Mouse (Mus musculus) gastrocnemius, postnatal 36 days (tissue): ENCODE data around the gene Rcc2. TPM values are rescaled to one million over a fixed set of nuclear protein-coding genes. Genes with fewer than 3 reads are reported as not detected.
A peak's percentile ranks its signal among the peaks of the same experiment; 100 is the strongest.

Experiments used
- DNase-seq, 2 experiments: peaks; one replicate each; pipeline ENCODE4 v3.0.0; 2022
- intact Hi-C: fragments of 180-260 bp; cut with DNase I; formaldehyde crosslinking; loops from one replicate; pipeline ENCODE4 v1.15.1; 2025
- long read RNA-seq, 2 experiments: library from polyadenylated mRNA; stranded (forward); transcript quantifications; one replicate each; pipeline ENCODE4 v2.0.0; 2021
- total RNA-seq, 2 experiments: library from RNA; stranded (reverse); gene quantifications; 2 replicates each; pipeline ENCODE4 v1.2.3; 2021

The Rcc2 gene
- total RNA-seq = 1 to 10 TPM; 8.1 to 9.5 TPM
- long read RNA-seq, experiment 1, partial matches to known transcripts = 1 of 6 reads
- long read RNA-seq, experiment 1, other reads (novel, unspliced or antisense) = 4 of 6 reads
- long read RNA-seq, experiment 2, partial matches to known transcripts = 0 of 4 reads
- long read RNA-seq, experiment 2, other reads (novel, unspliced or antisense) = 2 of 4 reads

DNA sequence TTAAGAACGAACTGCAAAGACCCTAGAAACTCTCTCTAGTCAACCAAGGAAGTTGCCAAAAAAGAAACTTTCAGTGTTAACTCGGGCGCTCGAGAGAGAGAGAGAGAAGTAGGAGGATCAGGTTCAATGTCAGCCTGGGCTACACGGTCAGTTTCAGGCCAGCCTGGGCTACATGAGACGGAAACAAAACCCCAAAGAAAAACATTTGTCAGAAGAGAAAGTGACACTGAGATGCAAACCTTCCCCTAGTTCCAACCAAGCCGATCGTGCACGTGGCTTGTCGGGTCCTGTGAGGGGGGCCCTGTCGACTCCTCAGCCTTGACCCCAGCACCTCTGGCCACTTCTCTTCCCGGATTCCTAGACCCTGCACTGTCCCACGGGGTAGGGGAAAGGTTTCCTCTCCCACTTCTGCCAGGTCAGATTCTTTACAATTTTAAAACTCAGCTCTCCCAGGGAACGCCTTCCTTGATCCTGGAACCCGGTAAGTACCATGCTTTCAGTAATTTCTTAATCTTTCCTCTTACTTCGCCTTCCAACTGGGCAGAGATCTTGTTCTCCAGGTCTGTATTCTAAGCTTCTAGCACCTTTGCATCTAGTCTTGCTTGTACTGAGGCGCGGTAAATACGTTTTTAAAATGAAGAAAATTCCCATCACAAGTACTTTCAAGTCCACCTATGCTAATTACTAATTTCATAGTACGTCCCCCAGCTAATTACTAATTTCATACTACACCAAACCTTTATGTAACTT, at the start of gene Rcc2:
TSS of gene Rcc2 (plus strand) at position 273 of the 750 bp plus-strand sequence.
- DNase-seq = no peak
- intact Hi-C loops = no loop called here

DNA sequence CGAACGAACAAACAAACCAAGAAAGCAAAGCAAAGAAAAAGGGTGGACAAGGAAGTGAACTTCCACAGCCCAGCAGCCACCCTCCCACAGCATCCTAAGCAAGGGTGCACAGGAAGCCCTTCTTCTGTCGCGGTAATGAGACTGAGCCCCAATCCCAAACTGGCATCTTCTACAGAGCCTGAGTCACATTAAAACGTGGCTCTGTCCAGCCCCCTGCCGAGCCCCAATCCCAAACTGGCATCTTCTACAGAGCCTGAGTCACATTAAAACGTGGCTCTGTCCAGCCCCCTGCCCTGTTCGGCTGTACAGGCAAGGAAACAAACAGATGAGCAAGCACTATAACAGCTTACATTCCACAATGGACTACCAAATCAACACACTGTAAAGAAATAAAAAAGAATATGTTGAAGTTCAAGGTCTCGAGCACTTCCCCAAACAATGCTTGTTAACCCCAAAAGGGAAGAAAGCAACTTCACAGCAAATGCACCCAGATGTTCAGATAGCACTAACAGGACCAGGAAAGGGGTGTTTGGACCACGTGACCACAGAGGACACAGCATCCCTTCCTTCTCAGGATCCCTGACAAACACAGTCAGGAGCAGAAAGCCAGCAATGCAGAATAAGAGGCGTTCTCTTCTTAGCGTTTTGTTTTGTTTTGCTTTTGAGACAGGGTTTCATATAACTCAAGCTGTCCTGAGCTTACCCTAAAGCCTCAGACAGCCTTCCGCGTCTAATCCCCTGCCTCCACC, 46.3 kb upstream of the Rcc2 start:
- no peak for DNase-seq
- intact Hi-C loops = loop anchor here (2.0 kb wide), 1 partner anchor 17 kb away; no protein-coding TSS in a partner anchor

DNA sequence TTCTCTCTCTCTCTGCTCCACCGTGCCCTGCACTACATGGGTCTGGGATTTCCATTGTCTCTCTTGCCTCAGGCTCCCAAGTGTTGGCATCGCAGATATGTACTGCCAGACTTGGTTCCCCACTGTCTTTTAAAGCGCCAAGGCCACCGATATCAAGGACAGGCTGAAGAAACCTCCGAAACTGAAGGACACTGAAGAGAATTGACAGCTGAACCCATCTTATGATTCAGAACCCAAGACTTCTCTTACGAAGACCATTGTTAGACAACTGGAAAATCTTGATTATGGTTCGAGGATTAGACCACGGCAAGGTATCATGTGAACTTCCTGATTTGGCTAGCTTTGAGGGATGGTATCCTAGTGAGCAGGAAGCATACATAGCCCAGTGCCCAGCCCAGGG, 45.5 kb upstream of the Rcc2 start:
- DNase-seq = no peak
- intact Hi-C loops = loop anchor here (2.0 kb wide), 1 partner anchor 18 kb away; no protein-coding TSS in a partner anchor

DNA sequence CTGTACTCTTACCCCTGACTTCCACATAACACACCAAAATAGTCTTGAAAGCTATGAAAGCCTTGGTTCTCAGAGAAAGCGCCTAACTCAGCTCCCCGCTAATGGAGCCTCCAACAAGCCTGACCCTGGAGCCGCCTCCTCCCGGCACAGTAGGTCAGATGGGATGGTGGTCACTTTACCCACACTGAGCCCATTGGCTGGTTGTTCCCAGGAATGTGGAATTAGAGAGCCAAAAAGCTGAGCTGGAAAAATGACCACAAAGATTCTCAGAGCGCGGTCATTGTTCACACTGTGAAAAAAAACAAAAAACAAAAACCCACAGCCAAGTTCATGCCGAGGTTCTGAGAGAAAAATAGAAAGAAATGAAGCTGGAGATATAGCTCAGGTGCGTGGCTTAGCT, 43.8 kb upstream of the Rcc2 start:
- intact Hi-C loops = no loop called here

DNA sequence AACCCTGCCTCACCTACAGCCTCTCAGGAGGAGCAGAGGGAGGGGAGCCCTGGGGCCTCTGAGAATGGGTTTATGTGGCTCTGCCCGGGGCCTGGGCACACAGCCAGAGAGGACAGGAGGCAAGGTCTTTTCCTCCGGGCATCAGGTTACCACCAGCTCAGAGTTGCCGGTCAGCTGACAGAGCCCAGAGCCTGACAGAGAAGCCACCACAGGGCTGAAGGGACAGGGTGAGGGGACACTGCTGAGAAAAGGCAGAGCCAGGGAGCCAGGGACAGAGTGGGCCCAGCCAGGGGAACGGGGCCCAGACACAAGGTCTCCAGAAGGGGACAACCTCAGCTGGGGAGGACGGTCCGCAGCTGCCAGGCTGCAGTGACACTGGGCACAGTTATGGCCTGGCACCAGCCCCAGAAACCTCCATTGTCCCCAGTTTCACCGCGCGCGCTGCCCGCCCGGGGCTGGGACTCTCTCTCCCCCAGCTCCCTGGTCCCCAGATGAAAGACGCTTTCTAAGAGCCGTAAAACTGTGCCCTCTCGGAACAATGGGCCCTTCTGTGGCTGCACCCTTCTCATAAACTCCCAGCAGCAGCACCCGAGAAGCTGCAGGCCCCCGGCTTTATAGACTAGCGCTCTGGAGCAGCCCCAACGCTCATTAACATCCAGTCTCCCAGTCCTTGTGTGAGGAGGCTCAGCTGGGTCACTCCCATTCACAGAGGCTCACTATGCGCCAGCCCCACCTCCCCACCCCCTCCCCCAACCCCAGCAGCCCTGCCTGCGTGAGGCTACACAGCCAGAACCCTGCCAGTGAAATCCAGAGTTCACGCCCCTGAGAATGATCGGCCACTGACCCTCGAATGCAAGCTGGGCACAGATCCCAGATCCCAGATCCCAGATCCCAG, 42.4 kb upstream of the Rcc2 start:
- intact Hi-C loops = no loop called here
- peak; percentile 50 to 70 for DNase-seq

More for the DNA sequence above, 43.8 kb upstream of the Rcc2 start:
- no peak for DNase-seq

DNA sequence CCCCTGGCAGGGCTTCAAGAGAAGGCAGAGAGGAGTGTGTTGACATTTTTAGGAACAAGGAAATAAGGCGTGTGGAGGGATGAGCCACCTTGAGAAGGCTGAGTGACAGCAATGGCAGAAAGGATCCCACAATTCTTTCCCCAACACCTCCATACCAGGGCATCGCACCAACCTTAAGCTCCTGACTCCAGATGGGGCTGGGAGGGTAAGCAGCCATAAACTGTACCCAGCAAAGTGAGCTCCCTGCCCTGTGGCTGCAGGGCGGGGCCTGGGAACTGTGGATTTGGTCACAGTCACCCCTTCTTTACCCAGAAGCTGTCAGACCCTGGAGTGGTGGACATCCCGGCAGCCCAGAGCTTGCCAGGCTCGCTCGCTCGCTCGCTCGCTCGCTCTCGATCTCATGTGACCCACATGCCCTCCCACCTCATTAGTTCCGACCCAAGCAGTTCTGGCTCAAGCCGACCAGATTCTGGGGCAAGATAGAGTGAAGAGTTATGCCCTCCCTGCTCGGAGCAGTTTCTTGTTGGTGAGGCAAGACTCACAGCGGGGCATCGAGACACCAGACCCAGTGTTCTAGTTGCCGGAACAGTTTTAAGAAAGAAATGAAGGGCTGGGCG, 38.8 kb upstream of the Rcc2 start:
- DNase-seq = no peak
- intact Hi-C loops = loop anchor here (5.0 kb wide), 1 partner anchor 39 kb away; no protein-coding TSS in a partner anchor

DNA sequence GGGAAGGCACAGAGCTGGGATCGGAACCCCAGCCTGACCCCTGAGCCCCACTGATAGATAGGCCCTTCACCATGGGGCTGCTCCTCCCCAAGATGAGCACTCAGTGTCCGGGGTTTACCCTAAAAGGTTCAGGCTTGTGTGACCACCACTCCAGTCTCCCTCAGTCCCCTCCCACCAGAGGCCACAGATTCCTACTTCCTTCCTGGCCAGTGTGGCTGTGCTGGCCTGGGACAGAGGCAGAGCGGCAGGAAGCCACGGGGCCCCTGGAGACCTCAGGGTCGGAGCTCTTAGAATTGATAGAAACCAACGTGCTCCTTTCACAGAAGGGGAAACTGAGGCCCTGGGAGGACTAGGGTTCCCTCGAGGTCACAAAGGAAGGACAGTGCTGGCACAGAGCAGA, 37.9 kb upstream of the Rcc2 start:
- no peak for DNase-seq
- intact Hi-C loops = loop anchor here (5.0 kb wide), 1 partner anchor 40 kb away; no protein-coding TSS in a partner anchor

DNA sequence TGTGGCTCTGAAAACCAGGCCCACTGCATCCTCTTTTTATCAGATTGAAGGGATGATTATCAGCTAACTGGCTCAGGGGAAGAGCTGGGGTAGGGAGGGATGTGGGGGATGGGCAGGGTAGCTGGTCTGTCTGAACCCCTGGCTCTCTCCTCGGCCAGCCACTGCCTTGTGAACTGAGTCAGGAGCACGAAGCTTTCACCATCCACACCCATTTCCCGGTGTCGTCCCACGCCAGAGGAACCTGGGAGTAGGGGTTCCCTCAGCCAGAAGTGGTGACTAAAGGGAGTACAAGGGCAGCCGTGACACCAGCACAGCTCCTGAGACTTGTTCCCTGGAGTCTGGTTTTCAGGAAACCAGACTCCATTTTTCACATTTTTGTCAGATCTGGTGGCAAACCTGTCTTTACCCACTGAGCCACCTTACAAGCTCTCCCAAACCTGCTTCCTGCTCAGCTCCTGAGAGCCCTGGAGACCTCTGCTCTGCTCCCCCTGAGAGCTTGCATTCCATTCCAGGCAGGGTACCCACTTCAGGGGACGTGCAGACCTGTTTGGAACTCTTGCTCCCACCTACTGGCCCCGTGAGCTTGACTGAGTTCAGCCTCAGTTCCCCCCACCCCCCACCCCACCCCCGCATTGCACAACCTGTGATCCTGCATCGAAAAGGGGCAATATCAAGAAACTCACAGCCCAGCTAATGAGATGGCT, 37.3 kb upstream of the Rcc2 start:
- DNase-seq = no peak
- intact Hi-C loops = loop anchor here (5.0 kb wide), 1 partner anchor 41 kb away; no protein-coding TSS in a partner anchor

DNA sequence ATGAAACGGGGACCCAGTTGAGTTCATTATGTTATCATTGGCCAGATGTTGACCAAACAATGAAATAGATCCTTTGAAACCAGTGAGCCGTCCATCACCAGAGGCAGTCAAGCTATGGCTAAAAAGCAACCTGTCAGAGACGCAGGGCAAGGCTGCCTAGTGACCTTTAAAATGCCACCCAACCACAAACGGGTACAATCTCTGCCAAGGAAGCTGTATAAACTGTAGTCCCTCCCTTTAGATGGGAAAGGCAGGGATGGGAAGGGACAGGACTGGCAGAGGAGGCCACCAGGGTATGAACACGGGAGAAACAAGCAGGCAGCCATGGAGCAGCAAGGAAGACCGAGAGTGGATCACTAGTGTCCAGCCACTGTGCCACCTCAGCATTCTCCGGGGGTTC, 35.3 kb upstream of the Rcc2 start:
- intact Hi-C loops = no loop called here
- no peak for DNase-seq

DNA sequence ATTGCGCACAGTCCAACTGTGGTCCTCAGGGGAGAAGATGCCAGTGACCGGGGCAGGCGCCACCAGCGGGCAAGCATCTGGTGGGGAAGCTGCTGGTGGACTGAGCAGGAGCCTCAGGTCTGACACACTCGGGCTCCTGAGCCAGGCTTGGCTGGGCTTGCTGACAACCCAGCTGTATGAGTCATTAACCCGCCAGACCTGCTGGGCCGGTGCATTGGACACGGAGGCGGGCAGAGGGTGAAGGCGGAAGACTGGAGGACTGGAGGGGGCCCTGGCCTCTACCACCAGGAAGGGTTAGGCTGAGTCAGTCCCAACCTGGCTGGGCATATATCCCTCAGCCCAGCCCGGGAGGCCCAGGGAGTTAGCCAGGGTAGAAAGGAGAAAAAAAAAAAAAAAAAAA, 34.6 kb upstream of the Rcc2 start, which contains the start of gene Arhgef10l:
TSS of gene Arhgef10l (minus strand) at position 253 of the 400 bp plus-strand sequence.
- no peak for DNase-seq
- intact Hi-C loops = no loop called here

DNA sequence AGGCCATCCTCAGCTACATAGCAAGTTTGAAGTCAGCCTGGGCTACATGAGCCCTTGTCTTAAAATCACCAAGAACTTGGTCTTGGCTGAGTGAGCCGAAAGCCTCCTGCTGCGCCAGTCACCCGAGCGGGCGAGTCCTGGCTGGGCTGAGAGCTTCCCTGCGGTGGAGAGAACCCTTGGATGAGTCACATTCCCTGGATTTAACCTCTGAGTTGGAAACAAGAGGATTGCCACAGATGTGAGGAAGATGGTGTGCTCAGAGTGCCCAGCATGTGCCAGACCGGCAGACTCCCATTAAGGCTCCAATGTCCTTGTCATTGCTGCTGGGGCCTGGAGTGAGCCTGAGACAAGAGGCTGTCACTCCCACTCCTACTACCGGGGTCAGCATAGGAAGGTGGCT, 32.5 kb upstream of the Rcc2 start:
- intact Hi-C loops = no loop called here
- no peak for DNase-seq

DNA sequence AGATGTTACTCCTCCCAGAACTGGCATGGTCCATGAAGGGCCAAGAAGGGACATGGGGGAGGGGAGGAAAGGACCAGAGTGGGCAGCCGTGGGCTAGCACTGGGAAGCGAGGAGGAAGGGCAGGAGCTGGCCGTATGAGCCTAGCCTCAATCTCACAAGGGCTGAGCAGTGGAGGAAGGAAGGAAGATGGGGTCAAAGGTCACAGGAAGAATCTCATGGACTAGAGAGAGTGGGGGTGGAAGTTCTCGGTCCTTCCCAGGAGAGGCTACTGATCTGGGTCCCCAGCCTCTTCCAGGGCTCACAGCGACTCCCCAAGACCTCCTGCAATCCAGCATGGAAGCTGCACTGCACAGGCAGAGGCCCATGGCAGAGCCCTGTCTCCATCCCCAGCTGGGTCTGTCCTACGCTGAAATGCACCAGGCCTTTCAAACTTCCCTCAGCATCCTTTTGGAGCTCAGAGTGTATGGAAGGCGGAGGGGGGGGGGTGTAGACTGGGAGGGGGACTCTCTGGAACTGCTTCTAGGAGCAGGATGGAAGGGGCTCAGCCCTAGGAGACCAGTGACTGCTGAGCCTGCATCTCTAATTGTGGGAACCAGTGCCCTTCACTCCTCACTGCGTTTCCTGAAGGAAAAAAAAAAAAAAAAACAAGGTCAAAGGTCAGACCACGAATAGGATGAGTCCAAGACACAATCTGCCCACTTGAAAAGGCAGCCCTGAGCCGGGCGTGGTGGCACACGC, 26.6 kb upstream of the Rcc2 start:
- no peak for DNase-seq
- intact Hi-C loops = loop anchor here (1.0 kb wide), 1 partner anchor 81 kb away; no protein-coding TSS in a partner anchor

DNA sequence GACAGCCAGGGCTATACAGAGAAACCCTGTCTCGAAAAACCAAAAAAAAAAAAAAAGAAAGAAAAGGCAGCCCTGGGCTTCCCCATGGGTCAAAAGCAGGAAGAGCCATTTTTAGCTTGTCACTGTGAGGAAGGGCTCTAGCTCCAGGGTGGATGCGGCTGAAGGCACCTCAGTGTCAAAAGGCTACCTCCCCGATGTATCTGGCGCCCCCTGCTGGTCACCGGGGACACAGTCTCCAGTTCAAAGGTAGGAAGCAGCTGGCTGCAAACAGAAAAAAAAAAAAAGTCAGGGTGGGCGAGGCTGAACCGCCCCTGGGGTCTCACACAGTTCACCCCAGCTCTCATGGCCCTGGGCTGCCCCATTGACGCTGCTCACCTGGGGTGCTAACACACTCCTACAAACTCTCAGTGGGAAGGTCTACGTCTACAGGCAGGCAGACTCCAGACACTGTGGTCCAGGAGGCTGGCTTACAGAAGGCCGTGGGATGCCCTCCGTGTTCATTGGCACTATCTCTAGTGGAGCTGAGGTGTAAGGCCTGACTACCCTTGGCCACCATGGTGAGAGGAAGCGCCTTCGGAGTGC, 25.9 kb upstream of the Rcc2 start:
- intact Hi-C loops = loop anchor here (1.0 kb wide), 1 partner anchor 82 kb away; no protein-coding TSS in a partner anchor

DNA sequence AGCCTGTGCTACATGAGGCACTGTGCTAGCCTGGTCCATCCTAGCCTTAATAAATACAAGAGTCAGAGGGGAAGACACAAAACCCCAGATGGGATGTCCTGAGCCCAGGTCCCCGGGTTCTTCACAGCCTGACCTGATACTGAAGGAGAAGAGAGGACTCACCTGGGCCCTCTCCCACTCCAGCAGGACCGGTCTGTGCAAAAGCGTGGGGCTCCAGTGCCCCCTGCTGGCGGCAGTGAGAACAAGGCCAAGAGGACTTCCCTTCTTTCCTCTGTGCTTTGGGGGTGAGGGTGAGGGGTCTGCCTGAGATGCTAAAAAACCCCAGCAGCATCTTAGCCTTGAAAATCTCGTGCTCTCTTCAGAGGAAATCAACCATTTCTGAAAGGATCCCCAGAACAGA, 21.3 kb upstream of the Rcc2 start:
- no peak for DNase-seq
- intact Hi-C loops = loop anchor here (1.0 to 5.0 kb wide), 3 partner anchors 34 to 427 kb away; no protein-coding TSS in a partner anchor

More for the DNA sequence above, 25.9 kb upstream of the Rcc2 start:
- peak; percentile 76 to 84 for DNase-seq

DNA sequence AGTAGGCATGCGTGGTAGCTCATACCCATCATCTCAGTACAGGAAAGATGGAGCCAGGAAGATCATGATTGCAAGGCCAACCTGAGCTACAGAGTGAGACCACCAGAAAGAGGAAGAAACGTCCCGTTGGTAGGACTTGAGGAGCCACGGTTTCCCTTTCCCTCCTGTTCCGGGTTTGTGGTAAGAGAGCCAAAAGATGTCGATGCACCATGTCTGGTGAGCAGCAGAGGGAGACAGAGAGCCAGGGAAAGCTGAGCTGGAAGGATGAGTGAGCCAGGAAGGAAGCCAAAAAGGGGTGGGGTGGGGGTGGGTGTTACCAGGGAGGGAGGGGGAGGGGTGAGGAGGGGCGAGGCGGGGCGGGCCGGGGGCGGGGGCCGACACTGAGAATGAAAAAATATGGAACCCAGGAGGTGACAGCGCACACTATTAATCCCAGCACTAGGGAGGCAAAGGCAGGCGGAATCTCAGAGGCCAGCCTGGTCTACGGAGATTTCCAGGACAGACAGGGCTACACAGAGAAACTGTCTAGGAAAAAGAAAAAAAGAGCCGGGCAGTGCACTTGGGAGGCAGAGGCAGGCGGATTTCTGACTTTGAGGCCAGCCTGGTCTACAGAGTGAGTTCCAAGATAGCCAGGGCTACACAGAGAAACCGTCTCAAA, 20.5 kb upstream of the Rcc2 start:
- intact Hi-C loops = loop anchor here (1.0 to 5.0 kb wide), 3 partner anchors 33 to 428 kb away; no protein-coding TSS in a partner anchor
- DNase-seq = peak; percentile 72 to 76

DNA sequence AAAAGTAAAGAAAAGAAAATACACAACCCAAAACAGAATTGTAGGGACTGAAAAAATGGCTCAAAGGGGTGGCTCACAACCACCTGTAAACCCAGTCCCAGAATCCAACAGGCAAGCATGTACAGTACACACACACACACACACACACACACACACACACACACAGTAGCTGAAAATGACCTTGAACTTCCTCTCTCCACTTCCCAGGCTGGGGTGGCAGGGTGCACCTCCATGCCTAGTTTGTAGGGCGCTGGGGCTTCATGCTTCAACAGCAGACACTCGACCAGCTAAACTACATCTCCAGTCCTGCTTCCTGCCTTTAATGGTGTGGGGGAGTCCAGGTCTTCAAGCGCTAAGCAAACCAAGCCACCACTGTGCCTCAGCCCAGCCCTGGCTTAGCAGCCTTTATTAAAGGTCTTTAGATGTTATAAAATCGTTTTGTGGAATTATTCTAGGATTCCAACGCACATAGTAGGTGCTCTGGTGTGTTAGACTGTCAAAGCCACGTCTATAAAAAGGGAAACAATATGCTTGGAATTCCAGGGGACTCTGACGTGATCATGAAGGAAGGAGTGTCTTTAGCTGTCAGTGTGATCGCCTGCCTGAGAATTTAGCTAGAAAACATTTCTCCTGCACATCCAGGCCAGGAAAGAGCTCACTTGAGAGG, 19.5 kb upstream of the Rcc2 start:
- intact Hi-C loops = no loop called here
- no peak for DNase-seq

DNA sequence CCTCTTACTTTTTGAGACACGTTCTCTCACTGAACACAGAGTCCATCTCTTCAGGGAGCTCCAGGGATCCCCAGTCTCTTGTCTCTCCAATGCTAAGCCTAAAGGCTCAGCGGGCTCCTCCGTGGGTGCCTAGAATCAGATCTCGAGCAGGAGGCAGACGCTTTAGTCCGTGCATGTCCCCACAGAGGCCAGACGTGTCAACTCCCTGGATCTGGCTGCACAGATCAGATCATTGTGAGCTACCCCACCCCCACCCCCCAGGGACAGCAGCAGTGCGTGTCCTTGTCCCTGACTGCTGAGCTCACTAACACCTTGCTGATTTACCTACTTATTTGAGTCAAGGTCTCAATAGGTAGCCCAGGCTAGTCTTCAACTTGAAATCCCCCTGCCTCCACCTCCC, 16.7 kb upstream of the Rcc2 start:
- intact Hi-C loops = no loop called here
- DNase-seq = no peak
